Mouse (Mus musculus) monocyte, adult 5-6 weeks (primary cell): ENCODE results near the gene Rragd. TPM values are rescaled to one million over a fixed set of nuclear protein-coding genes. Genes with fewer than 3 reads are reported as not detected.
A peak's percentile ranks its signal among the peaks of the same experiment; 100 is the strongest.
"Not testable (repeated sequence)": the region's sequence is repeated elsewhere in the genome, so short reads cannot be mapped to it uniquely, and the experiment has no call there.

Experiments used
- ATAC-seq: fragments of 153-309, 156-312 bp; replicated peaks from 2 replicates; pipeline ENCODE4 v1.8.0; 2017; ENCODE audit warnings: mild to moderate bottlenecking; ENCODE audit not compliant: low TSS enrichment, insufficient number of reproducible peaks, severe bottlenecking, poor library complexity, low FRiP score
- total RNA-seq: library from RNA; stranded (forward); fragments of 200-1000, 200-491, 200-594 nt; gene quantifications from 3 replicates; pipeline ENCODE4 v1.2.3, GENCODE M21; 2017

The Rragd gene
- total RNA-seq, 1 experiment from 2014 or later: 0.29 TPM

- no peak for ATAC-seq
Measured at GRCm38 (mm10) chr4:32984242-32984641, 1.4 kb downstream of the Rragd start.

GRCm38 (mm10) chr4:32984801-32985675 is 2.2 kb downstream of the Rragd start:
- no peak for ATAC-seq

GRCm38 (mm10) chr4:32985684-32986083 is 2.8 kb downstream of the Rragd start:
- no peak for ATAC-seq

- ATAC-seq: no peak
Measured at GRCm38 (mm10) chr4:32987006-32987405, 4.2 kb downstream of the Rragd start.

- ATAC-seq: no peak
Measured at GRCm38 (mm10) chr4:32989346-32989745, 6.5 kb downstream of the Rragd start.

GRCm38 (mm10) chr4:32994168-32994567 is 11.3 kb downstream of the Rragd start:
- ATAC-seq: no peak

- no peak for ATAC-seq
Measured at GRCm38 (mm10) chr4:32996083-32996482, 13.2 kb downstream of the Rragd start.

- ATAC-seq: no peak
Measured at GRCm38 (mm10) chr4:32997571-32997970, 14.7 kb downstream of the Rragd start.

GRCm38 (mm10) chr4:32998996-32999395 is 16.2 kb downstream of the Rragd start:
- no peak for ATAC-seq

- no peak for ATAC-seq
Measured at GRCm38 (mm10) chr4:33002081-33002480, 19.2 kb downstream of the Rragd start.

- ATAC-seq: not testable (repeated sequence)
Measured at GRCm38 (mm10) chr4:33005595-33006470, 23.0 kb downstream of the Rragd start.

- ATAC-seq: no peak
Measured at GRCm38 (mm10) chr4:33006844-33007243, 24.0 kb downstream of the Rragd start.

GRCm38 (mm10) chr4:33007443-33008217 is 24.8 kb downstream of the Rragd start:
- no peak for ATAC-seq

- no peak for ATAC-seq
Measured at GRCm38 (mm10) chr4:33010078-33010477, 27.2 kb downstream of the Rragd start.

GRCm38 (mm10) chr4:33012484-33012883 is 29.6 kb downstream of the Rragd start:
- ATAC-seq: no peak

GRCm38 (mm10) chr4:33018361-33018999 is 35.6 kb downstream of the Rragd start:
- ATAC-seq: peak; percentile 87

- no peak for ATAC-seq
Measured at GRCm38 (mm10) chr4:33024420-33024819, 41.6 kb downstream of the Rragd start.

GRCm38 (mm10) chr4:33029104-33029503 is 46.3 kb downstream of the Rragd start:
- ATAC-seq: no peak
